Mouse (Mus musculus) G1E-ER4 (cell line): ENCODE results near the gene Abcf3. TPM values are rescaled to one million over a fixed set of nuclear protein-coding genes. Genes with fewer than 3 reads are reported as not detected.

Experiments
- GATA1 ChIP-seq: IDR thresholded peaks from one replicate; pipeline ENCODE4 v1.8.0; 2012; ENCODE audit warnings: low read length, inconsistent platforms
- polyA plus RNA-seq: library from polyadenylated mRNA; stranded (reverse); fragments of >175 nt; gene quantifications from 2 replicates; pipeline ENCODE4 v1.2.3, GENCODE M21; 2012

Abcf3 gene
- polyA plus RNA-seq, result 31.7 and 40.6 TPM in 2 replicates

DNA sequence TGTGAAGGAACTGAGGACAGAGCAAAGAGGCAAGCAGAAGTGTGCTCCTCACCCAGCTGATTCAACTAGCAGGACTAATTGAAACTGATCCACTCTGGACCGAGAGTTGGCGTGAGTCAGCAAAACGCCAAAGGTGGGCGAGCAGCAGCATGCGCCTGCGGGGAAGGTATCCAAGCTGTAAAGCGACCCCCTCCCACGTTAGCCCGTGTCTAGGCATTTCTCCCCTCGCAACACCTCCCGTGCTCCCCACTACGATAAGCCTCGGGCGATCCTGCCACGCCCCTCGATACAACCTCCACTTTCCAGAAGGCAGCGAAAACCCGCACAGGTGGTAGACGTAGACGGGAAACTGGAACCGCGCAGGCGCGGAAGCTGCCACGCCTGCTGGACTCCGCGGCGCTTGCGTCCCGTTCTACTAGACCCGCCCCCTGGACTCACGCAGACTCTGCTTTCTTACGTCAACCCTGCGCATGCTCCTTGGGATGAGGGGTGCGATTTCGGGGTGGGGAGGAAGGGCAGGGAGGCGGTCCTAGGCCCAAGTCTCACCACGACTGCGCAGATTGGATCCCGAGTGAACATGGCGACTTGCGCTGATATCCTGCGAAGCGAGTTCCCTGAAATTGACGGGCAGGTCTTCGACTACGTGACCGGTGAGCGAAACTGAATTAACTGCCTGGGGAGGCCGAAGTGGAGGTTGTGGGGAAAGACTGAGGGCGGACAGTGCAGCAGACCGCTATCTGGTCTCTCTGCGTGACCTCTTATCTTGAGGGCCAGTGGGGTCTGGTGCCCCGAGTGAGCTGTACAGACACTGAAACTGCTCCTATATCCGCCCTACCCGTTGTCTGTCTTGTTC lies at the start of gene Abcf3:
Gene Abcf3, plus strand, starts transcription at position 482 of the 853 bp plus-strand sequence.
- no peak for TF ChIP-seq GATA1

DNA sequence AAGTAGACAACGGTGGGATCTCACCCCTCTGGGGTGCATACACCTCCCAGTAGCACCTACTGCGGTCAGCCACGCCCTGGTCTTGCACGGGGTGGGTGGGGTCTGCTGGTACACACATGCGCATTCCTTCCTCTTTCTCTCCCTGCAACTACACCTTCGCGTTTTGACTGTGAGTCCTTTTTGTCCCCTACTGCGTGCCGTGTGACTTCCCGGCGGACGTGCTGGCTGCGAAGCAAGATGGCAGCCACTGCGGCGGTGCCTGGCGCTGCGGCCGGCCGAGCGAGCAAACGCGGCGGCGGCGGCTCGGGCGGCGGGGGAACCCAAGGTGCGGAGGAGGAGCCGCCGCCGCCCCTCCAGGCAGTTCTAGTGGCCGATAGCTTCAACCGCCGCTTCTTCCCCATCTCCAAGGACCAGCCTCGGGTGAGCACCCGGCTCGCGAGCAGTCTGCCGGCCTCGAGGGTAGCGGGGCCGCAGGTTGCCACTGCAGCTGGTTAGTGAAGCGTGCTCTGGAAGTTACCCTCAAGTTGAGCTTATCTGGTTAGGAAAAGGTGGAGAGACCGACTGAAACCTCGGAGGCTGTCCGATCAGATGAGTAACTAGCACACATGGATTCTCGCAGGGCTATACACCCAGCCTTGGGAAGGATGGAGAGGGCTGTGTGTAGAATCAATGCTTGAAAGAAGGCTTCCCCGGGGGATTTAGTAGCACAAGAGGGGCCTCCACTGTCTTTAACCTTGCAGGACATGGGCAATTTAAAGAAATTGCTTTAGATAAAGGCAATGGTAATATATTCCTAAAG lies 49.5 kb upstream of the Abcf3 start, which contains the start of gene Eif2b5:
Gene Eif2b5, plus strand, starts transcription at position 141 of the 799 bp plus-strand sequence.
- no peak for TF ChIP-seq GATA1

DNA sequence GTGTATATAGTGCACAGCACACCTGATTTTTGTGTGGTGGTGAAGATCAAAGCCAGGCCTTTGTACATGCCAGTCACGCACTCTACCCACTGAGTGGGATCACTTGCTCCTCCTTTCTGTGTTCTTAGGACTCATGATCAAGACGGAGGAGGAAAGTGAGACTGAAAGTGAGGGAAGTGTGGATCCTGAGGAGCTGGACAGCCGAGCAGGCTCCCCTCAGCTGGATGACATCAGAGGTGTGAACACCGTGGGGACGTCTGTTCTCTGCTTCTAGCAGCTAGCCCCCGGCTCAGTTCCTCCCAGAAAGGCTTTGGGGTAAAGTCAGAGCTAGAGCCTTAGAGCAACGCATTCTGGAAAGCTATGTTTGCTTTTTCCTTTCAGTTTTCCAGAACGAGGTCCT lies 42.4 kb upstream of the Abcf3 start:
- no peak for TF ChIP-seq GATA1

DNA sequence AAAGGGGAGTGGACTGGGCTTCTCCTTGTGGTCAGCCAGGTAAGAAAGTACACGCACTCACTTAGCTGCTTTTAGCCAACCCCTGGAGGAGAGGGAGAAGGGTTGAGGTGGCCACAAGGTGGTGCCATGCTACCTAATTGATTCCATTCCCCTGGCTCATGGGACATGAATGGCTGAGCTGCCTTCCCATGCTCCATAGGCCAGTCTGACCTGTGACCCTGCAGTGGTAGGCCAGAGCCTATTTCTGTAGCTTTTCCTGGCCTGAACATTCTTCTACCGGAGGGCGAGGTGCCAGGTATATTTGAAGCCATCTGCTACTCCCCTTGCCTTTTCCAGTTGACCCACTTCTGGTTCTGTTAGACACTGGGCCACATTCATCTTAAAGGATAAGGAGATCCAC lies 39.0 kb upstream of the Abcf3 start:
- no peak for TF ChIP-seq GATA1

DNA sequence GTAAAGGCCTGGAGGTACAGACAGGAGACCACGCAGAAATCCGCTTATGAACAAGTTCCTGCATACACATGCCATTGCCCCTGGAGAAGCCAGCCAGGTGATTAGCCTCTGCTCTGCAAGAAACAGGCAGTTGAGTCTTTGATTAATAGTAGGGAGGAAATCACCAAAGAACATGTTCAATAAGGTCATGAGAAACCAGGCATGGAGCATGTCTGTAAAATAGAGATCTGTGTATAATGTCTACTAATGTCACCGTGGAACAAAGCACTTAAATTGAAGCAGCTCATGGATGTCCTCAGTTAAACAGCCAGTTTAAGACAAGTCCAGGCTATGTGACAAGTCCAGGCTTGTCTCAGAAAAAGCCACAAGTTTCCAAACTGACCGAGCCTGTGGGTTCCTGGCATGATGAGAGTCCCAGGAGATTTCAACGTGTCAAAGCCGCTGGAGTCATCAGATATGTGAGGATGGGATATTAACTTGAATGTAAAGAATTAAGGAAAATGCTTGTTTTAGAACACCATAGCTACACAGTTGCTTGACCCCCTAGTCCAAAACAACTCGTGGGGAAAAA lies 37.0 kb upstream of the Abcf3 start:
- TF ChIP-seq GATA1, result no peak

DNA sequence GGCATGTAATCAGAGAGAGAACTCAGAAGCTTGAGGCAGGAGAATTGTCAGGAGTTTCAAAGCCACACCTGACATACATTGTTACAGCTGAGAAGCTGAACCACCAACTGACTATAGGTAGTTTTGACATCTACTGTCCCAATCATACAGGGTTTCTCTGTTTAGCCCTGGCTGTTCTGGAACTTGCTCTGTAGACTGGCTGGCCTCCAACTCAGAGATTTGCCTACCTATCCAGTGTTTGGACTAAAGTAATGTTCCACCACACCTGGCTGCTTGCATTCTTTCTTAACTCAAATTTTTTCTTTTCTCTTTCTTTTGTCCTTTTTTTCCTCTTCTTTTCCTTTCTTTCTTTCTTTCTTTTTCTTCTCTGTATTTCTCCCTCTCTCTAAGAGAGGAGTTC lies 32.3 kb upstream of the Abcf3 start:
- TF ChIP-seq GATA1, result no peak

DNA sequence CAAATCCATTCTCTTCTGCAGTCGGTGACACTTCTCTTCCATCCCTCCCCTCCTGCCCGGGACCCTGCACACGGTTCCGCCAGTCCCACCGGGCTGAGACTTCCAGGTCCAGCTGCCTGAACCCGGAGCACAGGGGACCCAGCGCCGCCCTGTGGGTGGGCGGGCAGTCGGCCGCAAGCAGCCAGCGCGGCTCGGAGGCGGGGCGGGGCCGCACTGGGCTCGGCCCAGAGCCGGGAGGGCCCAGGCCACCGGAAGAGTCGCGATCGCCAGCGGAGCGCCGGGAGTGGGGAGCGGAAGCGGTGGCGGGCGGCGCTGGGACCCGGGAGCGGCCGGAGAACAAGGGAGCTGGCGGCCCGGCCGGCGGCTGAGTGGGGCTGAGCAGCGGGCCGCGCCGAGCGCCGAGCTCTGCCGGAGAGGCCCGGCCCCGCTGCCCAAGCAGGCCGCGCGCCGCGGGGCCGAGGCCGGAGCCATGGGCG lies 31.6 kb upstream of the Abcf3 start, which contains the start of gene Dvl3:
Gene Dvl3, plus strand, starts transcription at position 257 of the 476 bp plus-strand sequence.
- no peak for TF ChIP-seq GATA1

DNA sequence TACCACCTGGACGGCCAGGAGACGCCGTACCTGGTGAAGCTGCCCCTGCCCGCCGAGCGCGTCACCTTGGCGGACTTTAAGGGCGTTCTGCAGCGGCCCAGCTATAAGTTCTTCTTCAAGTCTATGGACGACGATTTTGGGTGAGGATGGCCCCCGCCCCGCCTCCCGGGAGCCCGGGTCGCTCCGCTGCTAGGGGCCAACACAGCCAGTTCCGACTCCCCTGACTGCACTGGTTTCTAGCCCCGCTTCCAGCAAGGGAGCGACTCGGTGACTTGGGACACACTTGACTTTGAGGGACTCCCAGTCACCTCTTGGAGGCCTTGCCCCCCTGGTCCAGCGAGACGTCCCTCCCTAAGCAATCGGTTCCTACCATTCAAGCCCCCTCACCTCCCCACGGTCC lies 31.2 kb upstream of the Abcf3 start:
- TF ChIP-seq GATA1, result no peak

DNA sequence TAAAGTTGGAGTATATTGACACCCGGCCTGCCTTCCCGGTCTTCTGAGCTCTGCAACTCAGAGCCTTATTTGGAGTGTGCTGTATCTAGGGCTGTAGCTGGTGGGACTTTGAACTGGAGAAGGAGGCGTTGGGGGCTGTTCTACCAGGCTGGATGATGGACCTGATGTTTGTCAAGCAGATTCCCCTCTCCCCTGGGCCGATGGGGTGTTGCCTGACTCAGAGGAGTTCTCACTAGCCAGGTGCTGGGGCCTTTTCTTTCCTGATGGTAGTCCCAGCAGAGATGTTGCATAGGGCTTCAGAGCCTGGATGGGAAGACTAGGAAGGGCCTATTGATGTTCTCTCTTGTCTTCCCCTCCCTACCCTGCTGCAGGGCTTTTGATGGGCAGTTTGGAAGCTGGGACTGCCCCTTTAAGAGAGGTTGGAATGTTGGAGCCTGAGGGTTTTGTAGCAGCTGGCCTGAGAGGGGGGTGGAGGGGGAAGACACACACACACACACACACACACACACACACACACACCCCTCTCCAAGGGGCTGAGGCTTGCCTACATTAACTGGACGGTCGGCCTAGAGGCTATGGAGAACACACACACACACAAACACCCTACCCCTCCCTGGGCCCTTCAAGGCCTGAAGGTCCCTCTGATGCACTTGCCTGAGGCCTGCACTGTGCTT lies 30.5 kb upstream of the Abcf3 start:
- no peak for TF ChIP-seq GATA1

DNA sequence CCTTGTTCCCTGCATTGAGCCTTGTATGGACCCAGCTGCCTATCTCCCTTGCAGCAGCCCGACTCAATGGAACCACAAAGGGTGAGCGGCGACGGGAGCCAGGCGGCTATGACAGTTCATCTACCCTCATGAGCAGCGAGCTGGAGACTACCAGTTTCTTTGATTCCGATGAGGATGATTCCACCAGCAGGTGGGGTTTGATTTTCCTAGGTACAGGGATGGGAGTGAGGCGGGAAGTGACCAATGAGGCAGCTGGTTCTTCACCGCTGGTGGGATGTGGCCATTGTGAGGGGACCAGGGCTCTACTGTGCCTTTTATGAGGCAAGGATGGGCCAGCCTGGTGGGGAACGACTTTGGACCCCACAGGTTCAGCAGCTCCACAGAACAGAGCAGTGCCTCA lies 24.5 kb upstream of the Abcf3 start:
- TF ChIP-seq GATA1, result no peak

DNA sequence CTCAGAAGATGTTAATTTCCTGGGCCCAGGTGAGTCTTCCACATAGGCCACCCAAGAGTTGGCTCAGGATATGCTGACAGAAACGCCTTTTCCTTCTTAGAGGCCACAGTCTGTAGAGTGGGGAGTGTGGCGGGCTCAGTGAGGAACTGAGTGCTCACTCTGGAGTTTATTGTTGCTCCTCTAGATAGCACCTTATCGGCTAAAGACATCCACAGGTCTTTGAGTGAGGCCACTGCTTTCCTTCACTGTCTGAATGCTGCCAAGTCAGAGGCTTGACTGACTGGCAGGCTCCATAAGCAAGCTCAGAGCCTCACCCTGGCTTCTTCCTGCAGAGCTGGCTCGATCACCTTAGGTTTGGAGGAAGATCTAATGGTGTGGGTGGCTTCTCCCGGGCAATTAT lies 19.6 kb upstream of the Abcf3 start:
- no peak for TF ChIP-seq GATA1

DNA sequence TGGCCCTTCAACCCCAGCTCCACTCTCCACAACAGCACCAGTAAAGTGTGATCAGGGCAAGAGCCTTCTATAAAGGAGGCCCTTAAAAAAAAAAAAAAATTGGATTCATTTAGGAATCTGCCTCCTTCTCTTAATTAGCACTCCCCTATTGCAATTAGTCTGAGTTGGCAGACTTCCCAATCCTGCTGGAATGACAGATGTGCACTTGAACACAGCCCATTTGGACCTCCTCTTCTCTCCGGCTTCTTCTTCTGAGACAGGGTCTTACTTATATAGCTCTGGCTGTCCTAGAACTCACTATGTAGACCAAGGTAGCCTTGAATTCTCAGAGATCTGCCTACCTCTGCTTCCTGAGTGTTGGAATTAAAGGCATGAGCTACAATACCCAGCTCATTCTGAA lies 19.0 kb upstream of the Abcf3 start:
- TF ChIP-seq GATA1, result no peak

DNA sequence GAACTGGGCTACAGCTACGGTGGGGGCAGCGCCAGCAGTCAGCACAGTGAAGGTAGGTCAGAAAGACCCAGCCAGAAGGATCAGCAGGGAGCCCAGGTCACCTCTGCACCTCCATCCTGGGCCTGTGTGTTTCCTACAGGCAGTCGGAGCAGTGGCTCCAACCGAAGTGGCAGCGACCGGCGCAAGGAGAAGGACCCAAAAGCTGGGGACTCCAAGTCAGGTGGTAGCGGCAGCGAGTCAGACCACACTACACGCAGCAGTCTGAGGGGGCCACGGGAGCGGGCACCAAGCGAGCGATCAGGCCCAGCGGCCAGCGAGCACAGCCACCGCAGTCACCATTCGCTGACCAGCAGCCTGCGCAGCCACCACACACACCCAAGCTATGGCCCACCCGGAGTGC lies 17.4 kb upstream of the Abcf3 start:
- no peak for TF ChIP-seq GATA1

DNA sequence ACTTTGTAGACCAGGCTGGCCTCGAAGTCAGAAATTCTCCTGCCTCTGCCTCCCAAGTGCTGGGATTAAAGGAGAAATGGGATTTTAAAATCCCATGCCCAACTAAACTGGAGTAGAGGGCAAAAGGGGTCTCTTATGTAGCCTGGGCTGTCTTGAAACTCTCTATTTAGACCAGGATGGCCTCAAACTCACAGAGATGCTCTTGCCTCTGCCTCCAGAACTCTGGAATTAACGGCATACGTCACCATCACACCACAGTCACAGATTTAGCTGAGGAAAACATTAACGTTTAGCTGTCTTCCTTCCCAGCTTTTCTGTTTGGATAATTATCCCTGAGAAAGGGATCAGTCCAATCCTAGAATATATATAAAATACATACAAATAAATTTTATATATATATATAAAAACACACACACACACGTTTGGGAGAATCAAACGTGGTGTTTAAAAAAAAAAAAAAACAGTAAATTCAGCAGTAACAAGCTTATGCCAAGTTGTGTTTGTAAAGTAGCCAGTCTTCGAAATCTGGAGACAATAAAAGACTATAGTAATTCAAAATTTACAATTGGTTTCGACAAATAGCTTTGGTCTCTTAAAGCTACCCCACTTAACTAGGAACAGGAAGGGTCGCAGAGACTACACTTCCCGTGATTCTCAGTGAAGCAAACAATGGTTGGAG lies 13.6 kb upstream of the Abcf3 start:
- TF ChIP-seq GATA1, result no peak

DNA sequence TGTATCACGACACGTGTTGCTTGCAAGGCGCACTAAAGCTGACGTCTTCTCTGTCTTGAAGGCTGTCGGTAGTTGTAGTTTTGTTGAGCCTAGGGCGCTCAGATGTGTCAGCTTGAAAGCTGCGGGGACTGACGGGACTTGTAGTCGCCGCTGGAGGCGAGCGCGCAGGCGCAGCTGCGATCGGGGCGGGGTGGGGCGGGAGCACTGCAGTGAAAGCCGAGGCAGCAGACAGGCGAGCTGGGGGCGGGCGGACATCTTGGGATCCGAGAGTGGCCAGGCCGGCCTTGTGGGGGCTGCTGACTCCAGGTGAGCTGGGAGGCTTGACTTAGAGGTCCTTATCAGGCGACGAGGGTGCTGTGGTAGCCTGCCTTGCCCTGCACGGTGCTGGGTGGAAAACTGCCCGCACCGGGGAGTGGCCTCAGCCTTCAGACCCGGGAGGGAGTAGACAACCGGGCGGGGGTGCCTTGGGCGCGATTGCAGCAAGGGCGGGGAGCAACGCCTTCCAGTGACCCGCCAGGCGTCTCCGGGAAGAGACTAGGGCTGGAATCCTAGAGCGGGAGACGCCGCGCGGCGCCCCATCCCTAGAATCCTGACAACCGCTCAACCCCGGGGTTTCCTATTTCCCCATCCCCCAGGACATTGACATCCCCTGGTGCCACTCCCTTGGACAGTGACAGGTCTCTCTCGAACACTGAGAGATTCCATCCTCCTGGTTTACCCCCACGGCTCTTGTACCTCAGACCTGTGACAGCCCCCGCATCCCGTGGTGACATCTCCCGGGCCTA lies 12.9 kb upstream of the Abcf3 start, which contains the start of gene Ap2m1:
Gene Ap2m1, plus strand, starts transcription at position 183 of the 785 bp plus-strand sequence.
- TF ChIP-seq GATA1, result no peak
